Mouse (Mus musculus) kidney, embryonic 14.5 days (tissue): ENCODE measurements around the gene Sgsm3. TPM values are rescaled to one million over a fixed set of nuclear protein-coding genes. Genes with fewer than 3 reads are reported as not detected.
"Not testable (repeated sequence)": the region's sequence is repeated elsewhere in the genome, so short reads cannot be mapped to it uniquely, and the experiment has no call there.

Experiments
- ATAC-seq: fragments of 200-750 bp; cut with Nextera tagmentation; 2 replicates; pipeline ENCODE4 v1.8.0; 2017; ENCODE audit warnings: moderate number of reproducible peaks, mild to moderate bottlenecking, moderate TSS enrichment, moderate library complexity; ENCODE audit not compliant: low FRiP score, low TSS enrichment
- H3K27ac ChIP-seq: fragments of 300-500 bp; sonication (generic); 2 replicates; pipeline ENCODE4 v1.5.1; 2014; ENCODE audit warnings: low read depth, mild to moderate bottlenecking, low read length, moderate library complexity, mixed read lengths
- H3K27me3 ChIP-seq: fragments of 300-500 bp; sonication (generic); 2 replicates; pipeline ENCODE4 v1.6.1; 2014; ENCODE audit warnings: mild to moderate bottlenecking, low read length; ENCODE audit not compliant: control insufficient read depth, insufficient read depth
- H3K36me3 ChIP-seq: fragments of 300-500 bp; sonication (generic); 2 replicates; pipeline ENCODE4 v1.6.1; 2014; ENCODE audit warnings: low read length, mixed read lengths; ENCODE audit not compliant: control insufficient read depth, insufficient read depth
- H3K4me1 ChIP-seq: fragments of 300-500 bp; sonication (generic); 2 replicates; pipeline ENCODE4 v1.6.1; 2014; ENCODE audit warnings: low read length, mixed read lengths; ENCODE audit not compliant: control insufficient read depth, insufficient read depth
- H3K4me2 ChIP-seq: fragments of 300-500 bp; sonication (generic); replicated peaks from 2 replicates; pipeline ENCODE4 v1.6.1; 2014; ENCODE audit warnings: low read depth, mild to moderate bottlenecking, low read length
- H3K4me3 ChIP-seq: fragments of 300-500 bp; sonication (generic); 2 replicates; pipeline ENCODE4 v1.5.1; 2014; ENCODE audit warnings: mild to moderate bottlenecking, low read length
- H3K9ac ChIP-seq: fragments of 300-500 bp; sonication (generic); 2 replicates; pipeline ENCODE4 v1.6.1; 2014; ENCODE audit warnings: low read depth, mild to moderate bottlenecking, low read length, moderate library complexity
- H3K9me3 ChIP-seq: fragments of 300-500 bp; sonication (generic); 2 replicates; pipeline ENCODE4 v1.6.1; 2016; ENCODE audit warnings: low read length; ENCODE audit not compliant: control insufficient read depth
- WGBS: fragments of 180-500 bp; shearing (Covaris S2); extraction: QIAGEN DNeasy Blood & Tissue Kit; methylation state at CpG from one replicate; pipeline ENCODE4 v1.1.7; 2014; 5-methylcytosine and 5-hydroxymethylcytosine counted together
- polyA plus RNA-seq: library from polyadenylated mRNA; unstranded; fragments of >200 nt; fragmentation: Nextera tagmentation; extraction: Ambion mirVana; gene quantifications from 2 replicates; pipeline ENCODE4 v1.2.1, GENCODE M21; 2014

Gene Sgsm3
- 17.2 and 17.7 TPM in 2 replicates for polyA plus RNA-seq

DNA sequence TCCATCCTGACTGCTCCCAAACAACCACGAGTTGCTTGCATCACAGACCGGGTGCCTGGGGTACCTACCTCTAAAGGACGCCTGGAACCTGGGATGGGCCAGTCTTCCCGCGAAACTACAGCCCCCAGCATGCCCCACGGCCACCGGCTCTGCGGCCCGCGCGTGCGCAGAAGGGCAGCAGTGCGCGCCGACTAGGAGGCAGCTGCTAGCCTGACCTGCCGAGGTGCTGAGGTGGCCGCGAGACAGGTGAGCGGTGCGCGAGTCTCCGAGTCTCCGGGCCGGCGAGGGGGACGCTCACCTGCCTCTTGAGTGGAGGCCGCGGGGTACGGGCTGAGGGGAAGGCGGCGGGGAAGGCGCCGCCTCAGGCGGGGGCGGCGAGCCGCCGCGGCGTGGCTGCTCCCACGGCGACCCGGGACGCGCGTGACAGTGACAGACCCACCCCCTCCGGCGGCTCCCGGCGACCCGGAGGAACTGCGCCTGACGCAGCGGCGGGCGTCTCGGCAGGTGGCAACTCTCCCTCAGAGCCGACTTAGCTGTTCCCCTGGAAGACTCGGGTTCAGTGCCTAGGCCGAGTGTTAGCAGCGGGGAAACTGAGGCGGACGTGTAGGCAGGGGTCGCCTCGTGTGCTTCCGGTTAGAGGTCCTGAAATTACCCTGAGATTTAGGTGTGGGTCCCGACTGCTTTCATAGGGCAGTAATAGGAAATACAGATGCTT, at the start of gene Sgsm3:
Gene Sgsm3 (plus strand): TSS at position 146 of the 715 bp plus-strand sequence.
- under 1% methylated on average over 63 of the region's 67 CpGs for WGBS
- Histone ChIP-seq H3K4me1 (no peaks in the 10 kb centered on the region), H3K27ac (no peak within 1 kb of the TSS)

GRCm38 (mm10) chr15:80928811-80929355, 48.7 kb upstream of the Sgsm3 start:
- Histone ChIP-seq H3K27ac (no peak overlapping the region), H3K4me2 (no peak overlapping the region), H3K9ac (no peak overlapping the region), H3K4me3 (no peak overlapping the region), H3K4me1 (no peaks in the 10 kb centered on the region), H3K9me3 (no peaks in the 10 kb centered on the region), H3K36me3 (peaks cover 62% of the 10 kb centered on the region), H3K27me3 (no peaks in the 10 kb centered on the region)
- no peak for ATAC-seq
- 89% methylated on average over 20 of the region's 20 CpGs for WGBS

More for the DNA sequence above, at the start of gene Sgsm3:
- Histone ChIP-seq H3K9me3 (no peaks in the 10 kb centered on the region), H3K36me3 (no peaks in the 10 kb centered on the region), H3K27me3 (no peaks in the 10 kb centered on the region), H3K4me2 (peak within 1 kb of the TSS; percentile 92), H3K9ac (peak within 1 kb of the TSS; percentile 73), H3K4me3 (peak within 1 kb of the TSS; percentile 87)
- ATAC-seq: peak; percentile 90

DNA sequence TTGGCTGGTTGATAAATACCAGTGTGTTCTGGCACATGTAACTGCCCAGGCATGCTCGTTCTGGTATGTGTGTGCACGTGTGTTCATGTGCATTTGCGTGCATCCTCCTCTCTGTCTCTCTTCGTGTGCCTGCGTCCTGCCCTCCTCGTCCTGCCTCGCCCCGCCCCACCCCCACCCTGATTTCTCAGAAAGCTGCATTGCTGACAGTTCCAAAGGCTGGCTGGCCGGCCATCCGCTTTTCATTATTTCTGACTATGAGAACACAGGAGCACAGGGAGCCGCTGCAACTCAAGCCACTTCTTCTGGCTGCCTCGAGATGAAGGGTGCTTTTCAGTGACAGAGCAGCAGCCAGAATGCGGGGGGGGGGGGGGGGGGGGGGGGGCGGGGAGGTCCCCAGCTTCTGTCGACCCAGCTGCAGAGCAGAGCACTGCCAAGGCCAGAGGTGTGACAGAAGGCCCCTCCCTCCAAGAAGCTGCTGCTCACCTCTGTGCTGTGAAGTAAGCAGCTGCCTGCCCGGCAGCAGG, 47.5 kb upstream of the Sgsm3 start:
- peaks cover 52% of the 10 kb centered on the region for H3K36me3 ChIP-seq
- no peak overlapping the region for H3K9ac ChIP-seq
- H3K27me3 ChIP-seq: no peaks in the 10 kb centered on the region
- H3K4me3 ChIP-seq: no peak overlapping the region
- 48% methylated on average over 14 of the region's 16 CpGs for WGBS
- no peaks in the 10 kb centered on the region for H3K4me1 ChIP-seq
- H3K9me3 ChIP-seq: no peaks in the 10 kb centered on the region
- no peak overlapping the region for H3K4me2 ChIP-seq
- no peak for ATAC-seq
- H3K27ac ChIP-seq: no peak overlapping the region

DNA sequence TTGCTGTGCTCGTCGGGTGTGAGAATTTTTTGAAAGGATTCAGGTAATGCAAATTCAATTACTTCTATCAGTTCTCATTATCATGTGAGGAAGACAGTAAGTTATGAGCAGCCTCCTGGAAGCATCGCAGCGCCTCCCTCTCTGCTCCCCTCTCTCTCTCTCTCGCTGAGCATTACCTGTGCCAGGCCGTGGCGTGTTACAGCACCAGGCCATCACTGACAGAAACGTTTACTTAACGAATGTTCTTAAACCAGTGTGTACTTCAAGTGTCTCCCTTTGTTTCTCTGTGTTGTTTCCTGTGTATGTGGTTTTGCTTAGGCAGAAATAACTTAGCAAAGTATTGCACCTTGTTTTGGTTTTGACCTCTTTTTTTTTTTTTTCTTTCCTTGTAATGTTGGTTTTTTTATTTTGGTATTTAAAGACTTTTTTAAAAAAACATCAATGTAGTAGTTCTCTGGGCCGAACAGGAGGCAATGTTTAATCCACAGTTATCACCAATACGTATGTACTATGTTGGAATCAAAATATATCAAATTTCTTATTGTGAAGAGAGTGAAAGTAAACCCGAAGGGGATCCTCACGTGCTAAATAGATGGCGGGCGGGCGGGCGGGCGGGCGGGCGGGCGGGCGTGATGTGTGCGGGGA, 46.8 kb upstream of the Sgsm3 start:
- not testable (repeated sequence) for H3K27ac ChIP-seq, H3K4me3 ChIP-seq, H3K4me1 ChIP-seq, H3K4me2 ChIP-seq, ATAC-seq, H3K27me3 ChIP-seq, H3K9me3 ChIP-seq, H3K9ac ChIP-seq
- WGBS: 93% methylated on average over 23 of the region's 23 CpGs
- H3K36me3 ChIP-seq: peaks cover 48% of the 10 kb centered on the region

GRCm38 (mm10) chr15:80931345-80931960, 46.1 kb upstream of the Sgsm3 start:
- Histone ChIP-seq H3K27me3 (no peaks in the 10 kb centered on the region), H3K4me1 (no peaks in the 10 kb centered on the region), H3K9me3 (no peaks in the 10 kb centered on the region), H3K4me2 (no peak overlapping the region), H3K27ac (no peak overlapping the region), H3K4me3 (no peak overlapping the region), H3K36me3 (peaks cover 47% of the 10 kb centered on the region), H3K9ac (no peak overlapping the region)
- WGBS: 92% methylated on average over 9 of the region's 9 CpGs
- ATAC-seq: no peak

GRCm38 (mm10) chr15:80934841-80935240, 42.7 kb upstream of the Sgsm3 start:
- Histone ChIP-seq H3K27me3 (no peaks in the 10 kb centered on the region), H3K36me3 (peaks cover 22% of the 10 kb centered on the region), H3K4me3 (no peak overlapping the region), H3K4me2 (no peak overlapping the region), H3K27ac (no peak overlapping the region), H3K9ac (no peak overlapping the region), H3K4me1 (no peaks in the 10 kb centered on the region), H3K9me3 (no peaks in the 10 kb centered on the region)
- no peak for ATAC-seq
- WGBS: 88% methylated on average over 5 of the region's 5 CpGs

GRCm38 (mm10) chr15:80936686-80937085, 40.9 kb upstream of the Sgsm3 start:
- no peaks in the 10 kb centered on the region for H3K27me3 ChIP-seq
- no peak for ATAC-seq
- H3K4me3 ChIP-seq: no peak overlapping the region
- 84% methylated on average over 3 of the region's 3 CpGs for WGBS
- H3K4me2 ChIP-seq: no peak overlapping the region
- no peak overlapping the region for H3K27ac ChIP-seq
- no peaks in the 10 kb centered on the region for H3K4me1 ChIP-seq
- no peak overlapping the region for H3K9ac ChIP-seq
- peaks cover 14% of the 10 kb centered on the region for H3K36me3 ChIP-seq
- no peaks in the 10 kb centered on the region for H3K9me3 ChIP-seq

DNA sequence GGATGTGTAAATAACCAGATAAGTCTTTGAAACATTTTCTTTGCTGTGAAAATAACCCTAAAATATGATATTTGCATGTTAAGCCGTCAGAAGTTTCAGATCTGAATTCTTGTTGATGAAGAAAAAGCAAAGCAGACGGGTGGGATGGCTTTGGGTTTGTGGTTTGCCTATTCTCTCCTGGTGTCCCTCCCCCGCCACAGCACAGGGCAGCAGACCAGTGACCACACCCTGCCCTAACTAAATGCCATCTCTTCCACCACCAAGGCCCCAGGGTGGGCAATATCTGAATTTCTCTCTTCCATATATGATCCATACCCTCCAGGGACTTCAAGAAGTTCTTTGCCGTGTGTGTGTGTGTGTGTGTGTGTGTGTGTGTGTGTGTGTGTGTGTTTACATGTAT, 39.0 kb upstream of the Sgsm3 start:
- no peak overlapping the region for H3K4me3 ChIP-seq
- no peaks in the 10 kb centered on the region for H3K9me3 ChIP-seq
- peaks cover 8% of the 10 kb centered on the region for H3K36me3 ChIP-seq
- no peak overlapping the region for H3K9ac ChIP-seq
- 90% methylated on average over 4 of the region's 4 CpGs for WGBS
- no peak for ATAC-seq
- no peaks in the 10 kb centered on the region for H3K27me3 ChIP-seq
- no peak overlapping the region for H3K27ac ChIP-seq
- H3K4me1 ChIP-seq: no peaks in the 10 kb centered on the region
- no peak overlapping the region for H3K4me2 ChIP-seq
